Mouse (Mus musculus) heart, postnatal 25 days (tissue): ENCODE results near the gene Ube2s. TPM values are rescaled to one million over a fixed set of nuclear protein-coding genes. Genes with fewer than 3 reads are reported as not detected.

ENCODE experiments used
- DNase-seq: peaks from one replicate; pipeline ENCODE4 v3.0.0; 2022; ENCODE audit warnings: low spot score
- intact Hi-C: fragments of 180-260 bp; cut with DNase I; formaldehyde crosslinking; loops from one replicate; pipeline ENCODE4 v1.15.1; 2025
- total RNA-seq, 2 experiments: library from RNA; stranded (reverse); gene quantifications; 2 replicates each; pipeline ENCODE4 v1.2.3; 2021

Ube2s gene
- total RNA-seq, 2 experiments from 2014 or later: 84.6 to 93.3 TPM

GRCm38 (mm10) chr7:4783667-4784268 lies 28.6 kb downstream of the Ube2s start:
- no peak for DNase-seq
- intact Hi-C loops: no loop called here

DNA sequence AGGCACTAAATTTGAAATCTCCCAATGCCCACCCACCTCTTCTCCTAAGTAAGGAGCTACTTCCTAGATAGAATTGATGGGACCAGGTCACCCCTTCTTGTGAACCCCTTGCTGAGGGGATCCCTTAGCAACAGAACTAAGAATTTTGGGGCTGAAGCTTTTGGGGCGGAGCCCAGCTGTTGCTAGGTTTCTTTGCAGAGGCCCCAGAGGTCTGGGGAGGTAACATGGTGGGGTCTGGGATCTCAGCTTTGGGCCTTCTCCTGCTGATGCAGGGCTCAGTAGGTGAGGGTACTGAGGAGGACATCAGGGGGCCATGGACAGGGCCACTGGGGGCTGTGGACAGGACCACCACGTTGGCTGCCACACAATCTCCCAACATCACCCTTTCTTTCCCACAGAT lies 29.6 kb downstream of the Ube2s start, which contains the start of the genes Il11 and Tmem190:
Gene Il11 (minus strand): TSS at position 101 of the 400 bp plus-strand sequence.
Gene Tmem190 (plus strand): TSS at position 179 of the 400 bp plus-strand sequence.
- intact Hi-C loops: no loop called here

DNA sequence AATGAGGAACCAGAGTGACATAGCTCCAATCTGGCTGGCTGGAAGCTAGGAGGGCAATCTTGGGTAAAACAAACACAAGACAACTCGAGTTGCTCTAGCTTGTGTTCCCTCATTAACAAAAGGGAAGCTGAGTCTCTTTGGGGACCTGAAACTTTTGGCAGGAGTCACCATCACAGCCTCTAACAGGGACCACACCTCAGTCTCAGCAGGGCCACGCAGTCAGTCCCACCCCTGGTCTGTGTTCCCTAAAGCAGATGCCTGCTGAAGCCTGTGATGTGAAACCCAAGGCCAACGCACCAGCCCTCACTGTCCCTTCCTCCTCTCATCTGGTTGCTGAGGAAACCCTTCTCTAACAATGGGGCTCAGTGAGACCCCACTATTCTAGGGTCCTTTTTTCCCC lies 30.3 kb downstream of the Ube2s start:
- no peak for DNase-seq
- intact Hi-C loops: no loop called here

More for the DNA sequence above, 29.6 kb downstream of the Ube2s start, which contains the start of the genes Il11 and Tmem190:
- DNase-seq: no peak

- no peak for DNase-seq
- intact Hi-C loops: no loop called here
Measured at GRCm38 (mm10) chr7:4779921-4780320, 32.5 kb downstream of the Ube2s start.

DNA sequence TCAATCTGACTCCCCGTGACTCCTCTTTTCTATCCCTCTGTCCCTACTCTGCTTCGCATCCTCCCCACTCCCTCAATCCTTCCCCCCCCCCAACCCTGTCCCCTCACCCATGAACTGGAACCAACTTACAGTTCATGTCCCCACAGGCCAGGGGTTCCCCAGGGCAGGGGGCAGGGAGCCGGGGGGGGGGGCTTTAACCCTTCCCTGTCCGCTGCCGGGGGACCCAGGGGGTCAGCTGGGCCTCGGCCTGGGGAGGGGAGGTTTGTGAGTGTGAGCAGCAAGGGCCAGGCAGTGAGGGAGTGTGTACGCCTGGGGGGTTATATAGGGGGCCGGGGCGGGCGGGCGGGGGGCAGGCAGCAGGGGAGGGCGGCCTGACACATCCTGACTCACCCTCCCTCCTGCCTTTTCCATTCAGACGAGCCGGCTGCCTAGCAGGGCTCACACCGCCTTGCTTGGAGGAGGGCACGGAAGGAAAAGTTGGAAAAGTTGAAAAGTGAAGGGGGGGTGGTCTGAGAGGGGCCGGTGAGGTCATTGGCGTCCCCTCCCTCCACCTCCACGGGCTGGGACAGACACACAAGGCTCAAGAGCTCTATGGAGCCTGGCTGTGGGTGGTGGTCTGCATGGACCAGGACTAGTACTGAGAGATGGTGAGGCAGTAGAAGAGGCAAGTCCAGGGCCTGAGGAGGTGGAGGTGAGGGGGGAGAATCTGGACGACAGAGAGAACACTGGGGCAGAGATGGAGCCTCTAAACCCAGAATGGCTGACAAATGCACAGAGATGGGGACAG lies 34.3 kb downstream of the Ube2s start:
- no peak for DNase-seq
- intact Hi-C loops: no loop called here

DNA sequence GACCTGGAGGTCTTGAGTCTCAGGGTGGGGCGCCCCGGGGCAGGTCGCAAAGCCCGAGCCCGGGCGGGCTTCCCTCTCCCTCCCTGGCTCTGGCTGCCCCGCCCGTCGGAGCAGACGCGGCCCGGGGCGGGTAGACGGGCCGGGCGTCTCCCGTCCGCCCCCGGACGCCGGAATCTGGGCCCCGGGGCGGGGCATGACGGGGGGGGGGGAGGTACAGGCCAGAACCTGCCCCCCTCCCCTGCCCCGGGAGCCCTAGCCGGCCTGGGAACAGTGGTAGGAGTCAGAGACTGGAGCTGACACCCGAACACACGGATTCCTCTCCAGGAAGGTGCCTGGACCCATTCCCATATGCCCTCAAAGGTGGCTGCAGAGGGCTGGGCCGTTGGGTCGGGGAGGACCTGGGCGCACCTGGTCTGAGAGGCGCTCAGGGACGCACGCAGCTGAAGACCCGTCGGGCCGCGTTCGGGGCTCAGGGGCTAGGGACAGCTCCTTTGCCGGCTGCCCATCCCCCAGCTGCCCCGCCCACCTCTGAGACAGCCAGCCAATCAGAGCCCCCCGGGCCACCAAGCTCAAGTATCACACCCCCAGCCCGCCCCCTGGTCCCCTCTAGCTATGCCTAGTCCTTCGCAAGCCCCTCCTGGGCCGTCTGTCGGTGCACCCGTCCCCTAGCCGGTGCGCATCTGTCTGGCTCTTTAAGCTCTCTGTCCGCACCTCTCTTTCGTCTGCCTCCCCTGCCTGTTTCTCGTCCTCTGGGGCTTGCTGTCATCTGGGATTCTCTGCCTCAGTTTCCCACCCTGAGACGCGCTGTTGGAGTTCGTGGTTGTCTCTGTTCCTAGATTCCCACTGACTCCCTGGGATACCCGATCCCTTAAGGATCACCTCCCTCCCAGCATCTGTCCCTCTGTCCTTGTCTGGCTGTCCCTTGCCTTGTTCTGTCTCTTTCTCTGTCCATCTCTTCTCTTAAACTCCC lies 35.2 kb downstream of the Ube2s start:
- DNase-seq: peak; percentile 40
- intact Hi-C loops: no loop called here

DNA sequence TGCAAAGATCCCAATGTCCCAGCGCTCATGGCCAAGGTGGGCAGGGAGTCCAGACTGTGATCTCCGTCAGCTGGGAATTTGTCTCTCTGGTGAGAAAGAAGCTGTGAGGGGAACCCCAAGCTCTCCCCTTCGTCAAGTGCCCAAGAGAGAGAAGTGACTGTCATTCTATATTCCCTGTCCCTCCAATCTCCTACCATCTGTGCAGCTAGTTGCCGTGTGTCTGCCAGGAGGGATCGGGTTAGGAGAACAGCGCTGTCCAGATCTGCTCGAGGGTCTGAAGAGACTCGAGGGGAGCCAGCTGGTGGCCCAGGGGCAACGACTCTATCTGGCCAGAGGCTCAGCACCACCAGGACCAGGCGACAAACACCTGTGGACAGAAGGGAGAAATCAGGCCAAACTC lies 36.3 kb downstream of the Ube2s start:
- no peak for DNase-seq
- intact Hi-C loops: no loop called here

GRCm38 (mm10) chr7:4771202-4771601 lies 41.2 kb downstream of the Ube2s start, which contains the start of gene Fam71e2:
Fam71e2 (minus strand) TSS chr7:4771302.
- intact Hi-C loops: no loop called here

DNA sequence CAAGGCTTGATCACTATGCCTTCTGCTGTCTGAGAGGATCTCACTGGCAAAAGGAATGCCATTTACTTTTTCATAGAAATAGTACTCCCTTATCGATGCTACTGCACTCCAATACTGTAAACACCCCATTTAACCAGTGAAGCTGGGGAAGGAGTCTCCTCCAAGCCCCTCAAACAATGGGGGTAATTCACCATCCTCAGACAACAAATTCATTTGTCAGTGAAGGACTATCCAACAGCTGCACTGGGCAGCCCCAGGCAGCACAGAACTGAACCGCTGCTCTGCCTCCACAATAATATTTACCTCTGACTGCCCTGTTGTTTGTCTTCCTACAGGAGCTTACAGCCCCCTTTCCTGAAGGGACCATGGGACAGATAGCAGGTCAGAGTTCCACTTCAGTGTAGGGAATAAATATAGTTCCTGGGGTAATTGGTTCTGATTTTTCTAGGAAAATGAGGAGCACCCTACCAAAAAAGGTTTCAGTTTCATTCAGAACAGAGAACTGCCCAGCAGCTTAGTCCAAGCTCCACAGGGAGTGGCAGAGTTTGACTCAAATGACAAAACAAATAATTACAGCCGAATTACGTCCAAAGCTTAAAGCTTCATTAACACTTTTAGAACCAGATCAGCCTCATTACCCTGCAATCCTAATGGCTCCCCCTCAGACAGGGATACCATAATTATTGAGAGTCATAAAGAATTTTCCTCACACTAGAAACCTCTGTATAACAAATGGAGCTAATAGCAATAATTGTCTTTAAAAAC lies 47.3 kb downstream of the Ube2s start:
- no peak for DNase-seq
- intact Hi-C loops: no loop called here

More at GRCm38 (mm10) chr7:4771202-4771601, 41.2 kb downstream of the Ube2s start, which contains the start of gene Fam71e2:
- DNase-seq: no peak

- intact Hi-C loops: no loop called here
- no peak for DNase-seq
Measured at GRCm38 (mm10) chr7:4759670-4760069, 52.7 kb downstream of the Ube2s start.

DNA sequence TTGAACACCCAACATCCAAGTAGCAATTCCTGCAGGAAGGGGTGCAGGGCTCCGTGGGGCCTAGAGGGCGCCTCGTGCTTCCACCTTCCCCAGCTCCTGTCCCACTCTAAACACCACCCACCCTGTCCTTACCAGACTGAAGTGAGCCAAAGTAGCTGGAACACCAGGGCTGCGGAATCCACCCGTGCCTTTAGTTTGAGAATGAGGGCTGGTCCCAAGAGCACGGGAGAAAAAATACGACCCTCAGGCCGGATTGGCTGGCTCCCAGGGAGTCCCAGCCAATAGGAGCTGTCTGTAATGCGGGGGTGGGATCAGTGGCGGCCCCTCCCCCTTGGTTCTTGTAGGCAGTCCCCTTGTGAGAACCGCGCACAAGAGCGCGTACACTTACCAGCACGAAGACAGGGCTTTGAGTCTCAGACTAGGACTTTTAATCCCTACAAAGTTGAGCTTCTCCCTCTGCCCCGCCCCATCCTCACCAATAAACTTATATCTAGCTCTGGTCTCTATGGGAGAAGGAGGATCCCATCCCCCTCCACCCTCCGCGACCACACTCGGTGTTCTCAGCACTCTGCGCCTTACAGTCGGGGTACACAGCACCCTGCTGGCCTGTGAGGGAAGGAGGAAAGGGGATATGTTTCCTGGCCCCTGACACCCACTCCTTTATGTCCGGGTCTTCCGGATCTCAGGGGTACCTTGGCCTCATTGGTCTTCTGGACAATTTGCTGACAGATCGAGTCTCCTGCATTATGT lies 59.4 kb downstream of the Ube2s start, which contains the start of gene Cox6b2:
Gene Cox6b2 (minus strand): TSS at position 274 of the 750 bp plus-strand sequence.
- intact Hi-C loops: no loop called here
- peak; percentile 35 for DNase-seq

DNA sequence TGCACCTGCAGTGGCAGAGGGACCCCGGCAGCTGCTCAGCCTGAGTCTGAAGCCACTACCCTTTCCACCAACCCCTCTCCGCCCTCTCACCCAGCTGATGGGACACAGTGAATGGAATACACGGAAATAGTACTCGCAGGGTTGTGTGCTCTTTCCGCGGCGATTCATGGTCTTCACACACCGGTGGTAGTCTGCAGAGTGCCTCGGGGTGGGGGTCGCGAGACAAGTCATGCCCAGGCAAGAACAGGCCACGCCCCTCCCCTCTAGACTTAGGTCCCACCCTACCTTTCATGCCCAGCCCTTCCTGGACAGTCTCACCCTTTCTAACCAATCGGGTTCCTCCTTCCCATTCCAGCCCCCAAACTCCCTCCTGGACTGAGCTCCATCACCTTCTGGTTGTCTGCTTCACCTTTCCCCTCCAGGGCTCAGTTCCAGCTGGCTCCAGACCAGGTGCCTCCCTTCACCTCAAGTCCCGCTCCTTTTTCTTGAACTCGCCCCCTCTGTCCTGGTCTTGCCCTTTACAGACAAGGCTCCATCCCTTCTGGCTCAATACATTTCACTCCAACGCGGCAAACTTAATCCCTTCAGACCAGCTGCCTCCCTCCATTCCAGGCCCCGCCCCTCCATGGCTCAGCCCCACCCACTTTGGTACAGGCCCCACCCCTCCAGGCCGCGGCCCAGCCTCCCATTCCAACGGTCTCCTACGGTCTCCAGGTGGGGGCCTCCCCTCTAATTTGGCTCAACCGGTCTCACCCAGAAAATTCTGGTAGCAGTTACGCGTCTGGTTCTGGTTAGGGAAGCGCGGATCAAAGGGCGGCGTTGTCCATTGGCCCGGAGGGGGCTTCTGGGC lies 60.2 kb downstream of the Ube2s start:
- intact Hi-C loops: no loop called here

GRCm38 (mm10) chr7:4749169-4749568 lies 63.2 kb downstream of the Ube2s start:
- no peak for DNase-seq
- intact Hi-C loops: no loop called here

More for the DNA sequence above, 60.2 kb downstream of the Ube2s start:
- no peak for DNase-seq

DNA sequence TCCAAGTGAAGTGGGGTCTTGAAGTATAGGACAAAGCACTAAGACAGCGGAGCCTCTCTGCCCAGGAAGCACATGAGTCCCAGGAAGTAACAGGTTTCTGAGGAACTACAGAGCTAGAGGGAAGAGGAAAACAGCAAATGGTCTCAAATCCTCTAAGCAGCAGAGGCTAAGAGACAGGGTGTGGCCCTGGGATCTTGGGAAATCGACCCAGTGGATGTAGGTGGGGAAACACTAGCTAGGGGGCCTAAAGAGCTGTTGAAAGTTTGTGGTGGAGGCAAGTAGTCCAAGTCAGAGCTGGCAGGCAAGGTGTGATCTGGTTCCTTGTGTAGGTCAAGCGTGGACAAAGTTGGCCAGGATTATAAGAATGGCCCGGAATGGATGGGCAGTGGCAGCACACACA lies 64.1 kb downstream of the Ube2s start:
- intact Hi-C loops: no loop called here
- no peak for DNase-seq

- DNase-seq: no peak
- intact Hi-C loops: no loop called here
Measured at GRCm38 (mm10) chr7:4747156-4747899, 65.1 kb downstream of the Ube2s start.

DNA sequence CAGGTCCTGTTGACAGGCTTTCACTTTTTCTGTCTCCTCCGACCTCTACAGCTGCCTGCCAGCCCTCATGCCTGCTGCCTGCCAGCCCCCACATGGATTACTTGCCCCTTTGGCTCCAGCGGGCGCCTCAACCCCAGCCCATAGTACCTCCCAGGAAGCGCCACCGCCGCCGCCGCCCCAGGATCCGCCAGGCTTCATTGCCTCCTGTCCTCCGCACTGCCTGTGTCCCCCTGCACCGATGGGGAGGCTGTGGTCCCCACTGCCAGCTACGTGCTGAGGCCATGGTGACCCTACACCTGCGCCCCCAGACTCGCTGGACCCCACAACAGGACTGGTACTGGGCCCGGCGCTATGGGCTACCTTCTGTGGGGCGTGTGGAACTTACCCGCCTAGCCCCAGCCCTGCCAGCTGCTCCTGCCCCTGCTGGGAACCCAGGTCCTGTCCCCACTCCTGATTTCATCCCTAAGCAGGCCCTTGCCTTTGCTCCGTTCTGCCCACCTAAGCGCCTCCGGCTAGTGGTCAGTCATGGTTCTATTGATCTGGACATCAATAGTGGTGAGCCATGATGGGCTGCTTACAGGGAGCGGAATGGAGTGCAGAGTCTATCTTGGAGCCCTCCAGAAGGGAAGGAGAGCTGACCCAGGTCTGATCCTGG lies 65.9 kb downstream of the Ube2s start:
- no peak for DNase-seq
- intact Hi-C loops: no loop called here
